Mouse (Mus musculus): ENCODE measurements around the gene Moap1.

Gene Moap1

DNA sequence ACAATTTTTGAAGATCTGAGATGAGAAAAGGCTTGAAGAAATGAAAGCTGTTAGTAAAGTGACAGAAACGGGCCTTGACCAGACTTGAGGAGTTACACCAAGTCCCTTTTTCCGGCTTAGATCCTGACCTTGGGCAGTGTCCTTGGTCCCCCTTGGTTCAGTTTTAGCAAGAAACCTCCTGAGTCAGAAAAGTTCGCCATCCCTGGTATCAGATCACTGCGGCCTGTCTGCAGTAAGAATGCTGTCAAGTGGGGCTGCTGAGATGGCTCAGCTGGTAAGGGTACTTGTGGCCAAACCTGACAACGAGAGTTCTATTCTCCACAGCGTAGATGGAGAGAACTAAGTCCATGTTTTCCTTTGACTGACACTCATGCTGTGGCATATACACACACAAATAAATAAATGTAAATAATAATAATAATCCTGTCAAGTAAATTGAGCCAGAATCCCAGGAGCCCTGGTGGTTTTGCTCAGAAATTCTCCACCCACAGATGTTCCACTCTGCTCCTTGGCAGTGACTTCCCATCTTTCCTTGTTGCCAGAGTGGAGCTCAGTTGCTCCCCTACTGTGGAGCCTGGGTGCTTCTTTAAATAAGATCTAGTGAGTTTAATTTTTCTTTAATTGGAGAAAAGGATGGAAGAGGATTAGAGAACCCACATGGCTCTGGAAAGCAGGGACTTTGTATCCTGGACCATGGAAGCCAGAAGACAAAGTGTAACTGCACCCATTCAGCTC is 37.4 kb downstream of the Moap1 start:
- DNase-seq (ENCODE audit: low read depth, low spot score): no peak

DNA sequence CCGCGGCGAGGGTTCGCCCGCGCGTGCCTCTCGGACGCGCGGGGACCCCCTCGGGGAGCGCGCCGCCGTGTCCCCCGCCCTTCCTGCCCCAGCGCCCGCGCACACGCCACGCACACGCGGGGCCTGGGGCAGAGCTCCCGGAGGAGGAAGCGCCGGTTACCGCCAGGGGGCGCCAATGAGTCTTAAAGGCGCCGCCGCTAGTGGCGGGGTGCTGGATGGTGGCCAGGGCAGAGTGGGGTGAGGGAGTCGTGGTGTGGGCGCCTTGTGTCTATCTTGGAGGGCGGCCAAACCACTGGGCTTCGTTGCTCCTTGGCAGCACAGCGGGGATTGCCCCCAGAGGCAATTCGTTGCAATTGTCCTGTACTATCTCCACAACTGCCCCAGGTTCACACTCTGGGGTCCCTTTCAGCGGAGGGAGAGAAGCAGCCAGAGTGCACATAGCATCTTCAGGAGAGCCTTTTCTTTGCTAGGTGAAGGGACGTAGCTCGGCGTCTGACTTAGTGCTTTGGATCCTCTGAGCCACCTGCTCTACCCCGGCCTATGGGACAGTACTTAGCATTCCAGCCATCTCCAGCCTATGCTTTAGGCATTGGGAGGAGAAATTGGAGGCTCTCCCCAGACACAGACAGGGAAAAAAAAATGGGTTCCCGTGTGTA is 38.1 kb downstream of the Moap1 start:
- DNase-seq (ENCODE audit: low read depth, low spot score): peak; percentile 93

DNA sequence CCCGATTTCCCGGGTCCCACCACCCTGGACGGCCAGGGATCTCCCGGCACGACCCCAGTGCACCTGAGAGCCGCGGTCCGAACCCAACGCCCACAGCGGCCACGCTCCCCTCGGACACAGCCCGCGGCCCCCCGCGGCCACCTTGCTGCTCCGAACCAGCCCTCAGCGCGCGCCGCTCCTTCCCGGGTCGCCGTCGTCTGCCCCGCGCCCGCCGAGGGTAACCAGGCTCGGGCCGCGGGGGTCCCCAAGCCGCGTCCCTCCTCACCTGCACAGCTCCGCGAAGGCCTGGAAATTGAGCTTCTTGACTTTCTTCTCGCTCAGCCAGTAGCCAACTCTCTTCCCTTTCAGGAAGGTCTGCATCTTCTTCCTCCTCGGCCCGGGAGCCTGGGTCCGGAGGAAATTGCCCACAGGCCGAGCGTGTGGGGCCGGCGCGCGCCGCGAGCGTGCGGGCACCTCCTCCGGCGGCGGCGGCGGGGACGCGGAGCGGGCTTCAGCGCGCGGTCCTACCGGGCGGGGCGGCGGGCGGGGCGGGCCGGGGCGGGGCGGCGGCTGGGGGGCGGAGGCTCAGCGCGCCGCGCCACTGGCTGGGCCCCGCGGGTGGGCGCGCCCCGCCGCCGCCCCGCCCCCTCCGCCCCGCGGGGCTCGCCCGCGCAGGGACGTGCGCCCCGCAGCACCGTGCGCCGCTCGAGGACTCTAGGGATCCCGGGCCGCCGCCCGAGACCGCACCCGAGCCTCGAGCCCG is 38.8 kb downstream of the Moap1 start, which contains the start of gene Itpk1:
Itpk1 (minus strand) TSS at position 474 of the 742 bp plus-strand sequence.
- DNase-seq (ENCODE audit: low read depth, low spot score): peak; percentile 87

DNA sequence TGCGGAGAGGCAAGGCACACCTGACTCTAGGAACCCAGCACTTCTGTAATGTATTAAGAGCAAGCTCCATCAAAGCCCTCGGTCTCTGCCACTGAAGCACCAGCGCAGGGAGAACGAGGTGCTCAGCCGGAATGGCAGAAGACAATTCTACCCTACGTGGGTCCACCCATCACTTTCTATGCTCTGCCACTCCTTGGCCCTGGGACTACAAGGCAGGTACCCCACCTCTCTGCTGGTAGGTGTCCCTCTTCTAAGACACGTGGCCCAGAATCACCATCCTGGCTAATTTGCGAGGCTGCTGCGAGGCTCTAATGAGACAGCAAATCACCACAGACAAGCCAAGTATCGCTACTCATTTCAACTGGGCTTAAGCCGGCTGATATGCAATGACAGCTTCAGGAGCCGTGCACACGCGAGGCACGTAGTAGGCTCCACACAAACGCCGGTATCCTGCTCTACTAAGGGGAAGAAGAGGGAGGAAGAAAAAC is 39.5 kb downstream of the Moap1 start:
- peak; percentile 58 for DNase-seq (ENCODE audit: low read depth, low spot score)

DNA sequence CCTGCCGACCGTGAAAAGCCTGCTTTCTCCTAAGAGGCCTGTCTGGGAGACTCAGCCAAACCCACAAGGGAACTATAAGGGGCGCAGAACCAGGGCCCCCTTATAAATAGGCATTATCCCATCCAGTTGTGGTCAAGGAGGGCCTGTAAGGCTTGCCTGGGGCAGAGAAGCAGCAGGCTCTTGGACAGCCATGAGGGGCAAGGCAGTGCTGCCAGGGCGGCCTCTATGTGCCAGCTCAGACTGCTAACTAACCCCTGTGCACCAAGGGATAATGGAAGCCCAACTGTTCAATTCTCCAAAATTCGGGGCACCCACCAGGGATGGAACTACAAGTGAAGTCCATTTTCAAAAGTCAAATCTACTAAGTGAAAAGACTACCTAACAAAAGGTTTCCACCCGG is 40.0 kb downstream of the Moap1 start:
- peak; percentile 17 for DNase-seq (ENCODE audit: low read depth, low spot score)

DNA sequence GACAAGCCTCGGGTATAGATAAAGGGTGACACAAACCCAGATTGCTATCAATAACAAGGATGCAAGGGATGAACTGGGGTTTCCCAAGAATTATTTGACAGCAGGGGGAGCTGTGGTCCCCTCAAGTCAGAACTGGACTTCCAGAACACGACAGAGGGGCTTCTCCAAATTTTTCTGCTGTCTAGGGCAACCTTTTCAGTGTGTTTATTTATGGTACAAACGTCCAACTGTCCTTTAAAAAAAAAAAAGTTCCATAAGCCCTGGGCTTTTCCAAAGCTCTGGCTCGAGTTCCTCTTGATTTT is 40.4 kb downstream of the Moap1 start:
- peak; percentile 36 for DNase-seq (ENCODE audit: low read depth, low spot score)

DNA sequence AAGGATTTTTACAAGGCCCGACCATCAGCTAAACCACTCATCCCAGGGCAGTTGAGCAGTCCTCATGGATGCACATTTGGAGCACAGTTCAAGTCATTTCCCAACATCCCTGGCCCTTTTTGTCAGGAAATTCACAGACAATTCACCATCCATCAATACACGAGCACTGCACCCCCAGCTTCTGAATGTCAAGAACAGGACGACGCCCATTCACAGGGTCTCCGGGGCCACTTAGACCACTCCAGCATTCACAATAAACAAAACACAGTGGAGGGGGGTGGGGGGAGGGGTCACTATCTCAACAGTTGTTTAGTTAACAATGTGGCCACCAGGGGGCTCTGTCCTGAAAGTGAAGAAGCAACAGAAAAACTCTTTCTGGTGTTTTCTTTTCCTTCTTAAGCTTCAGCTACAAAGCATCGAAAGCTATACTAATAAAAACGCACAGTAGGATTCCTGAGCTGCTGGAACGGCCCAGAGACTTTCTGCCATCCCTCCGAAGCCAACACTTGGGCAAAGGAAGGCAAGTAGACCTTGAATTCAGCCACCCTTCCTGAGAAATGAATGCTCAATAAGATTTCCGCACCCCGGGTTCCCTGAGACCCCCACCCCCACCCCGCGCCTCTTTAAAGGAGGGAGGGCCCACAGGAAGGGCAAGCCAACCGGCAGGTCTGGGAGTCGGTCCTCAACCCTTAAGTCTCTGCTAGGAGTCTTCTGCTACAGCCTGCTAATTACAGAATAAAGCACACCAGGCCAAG is 40.9 kb downstream of the Moap1 start:
- DNase-seq (ENCODE audit: low read depth, low spot score): peak; percentile 92

DNA sequence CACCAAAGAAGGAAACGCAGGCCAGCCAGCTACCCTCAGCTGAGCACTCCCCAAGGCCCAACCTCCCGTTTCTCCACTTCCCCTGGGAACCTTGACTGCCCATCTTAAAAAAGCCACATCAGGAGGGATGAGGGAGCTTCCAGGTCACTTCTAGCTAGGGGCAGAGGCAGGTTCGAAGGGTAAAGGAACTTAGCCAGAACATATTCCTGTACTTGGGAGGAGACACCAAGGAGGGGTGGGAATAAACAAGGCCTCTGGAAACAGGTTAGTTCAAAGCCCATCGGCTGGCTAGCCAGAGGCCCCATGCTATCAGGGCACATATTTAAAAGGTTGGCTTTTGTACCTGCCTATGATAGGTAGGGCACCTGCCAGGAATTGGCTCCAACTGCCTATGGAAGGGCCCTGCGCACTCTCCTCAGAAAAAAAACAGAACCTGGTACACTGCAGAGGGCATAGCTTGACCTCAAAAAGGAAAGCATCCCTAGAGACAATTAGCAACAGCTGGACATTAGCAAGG is 41.7 kb downstream of the Moap1 start:
- DNase-seq (ENCODE audit: low read depth, low spot score): no peak

DNA sequence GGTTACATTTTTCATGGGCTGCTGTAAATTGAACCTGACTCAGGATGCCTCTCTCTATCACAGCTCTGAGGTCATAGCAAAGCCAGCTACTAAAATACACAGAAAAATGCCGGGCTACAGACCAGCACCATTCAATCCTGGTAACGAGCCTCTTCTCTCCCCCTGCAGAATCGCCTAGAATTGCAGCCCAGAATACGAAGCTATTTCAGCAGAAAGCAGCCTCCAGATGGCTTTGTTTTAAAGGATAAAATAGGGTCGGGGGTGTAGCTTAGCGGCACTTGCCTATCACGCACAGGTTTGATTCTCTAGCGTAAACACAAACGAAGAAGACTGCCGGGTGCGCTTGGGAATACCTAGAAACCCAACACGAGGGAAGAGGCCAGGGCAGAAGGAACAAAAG is 43.0 kb downstream of the Moap1 start:
- no peak for DNase-seq (ENCODE audit: low read depth, low spot score)

DNA sequence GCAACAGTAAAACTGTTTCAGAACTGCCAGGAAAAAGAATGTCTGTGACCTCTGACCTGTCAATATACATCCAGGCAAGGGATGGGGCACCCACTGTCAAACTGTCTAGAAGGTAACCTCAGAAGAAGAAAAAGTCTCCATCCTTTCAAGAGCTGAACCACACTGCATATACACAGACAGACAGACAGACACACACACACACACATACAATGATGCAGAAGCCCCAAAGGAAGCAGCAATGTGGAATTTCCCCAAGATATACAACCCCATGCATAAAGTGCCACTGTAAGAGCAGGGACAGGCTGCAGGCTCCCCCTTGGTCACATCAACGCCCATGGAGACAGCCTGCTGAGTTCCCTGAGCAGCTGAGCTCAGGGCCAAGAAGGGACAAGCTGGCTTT is 44.3 kb downstream of the Moap1 start:
- DNase-seq (ENCODE audit: low read depth, low spot score): peak; percentile 57

DNA sequence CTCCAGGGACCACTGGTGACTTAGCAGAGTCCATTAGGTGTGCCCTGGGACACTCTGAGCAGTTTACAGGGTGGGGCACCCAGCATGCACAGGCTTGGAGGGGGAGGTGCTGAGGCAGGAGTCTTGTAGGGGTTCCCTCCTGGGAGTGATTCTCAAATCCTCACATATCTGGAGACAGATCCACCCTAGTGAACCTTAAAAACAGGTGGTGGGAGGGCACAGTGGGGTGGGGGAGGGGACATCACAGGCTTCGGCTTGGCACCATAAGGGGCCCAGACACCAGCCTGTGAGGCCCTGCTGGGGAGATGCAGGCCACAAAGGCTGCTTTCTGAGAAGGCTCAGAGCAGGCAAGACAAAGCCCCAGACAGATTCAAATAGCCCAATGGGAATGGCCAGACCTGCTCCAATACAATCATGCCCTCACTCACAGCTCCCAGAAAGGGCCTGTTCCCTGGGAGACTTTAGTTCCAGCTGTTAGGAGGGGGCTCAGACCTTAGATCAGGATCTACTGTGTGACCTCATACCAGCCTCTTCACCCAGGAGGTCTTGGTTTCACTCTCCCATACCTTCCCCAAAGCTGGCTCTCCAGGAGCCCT is 45.3 kb downstream of the Moap1 start:
- DNase-seq (ENCODE audit: low read depth, low spot score): peak; percentile 52

DNA sequence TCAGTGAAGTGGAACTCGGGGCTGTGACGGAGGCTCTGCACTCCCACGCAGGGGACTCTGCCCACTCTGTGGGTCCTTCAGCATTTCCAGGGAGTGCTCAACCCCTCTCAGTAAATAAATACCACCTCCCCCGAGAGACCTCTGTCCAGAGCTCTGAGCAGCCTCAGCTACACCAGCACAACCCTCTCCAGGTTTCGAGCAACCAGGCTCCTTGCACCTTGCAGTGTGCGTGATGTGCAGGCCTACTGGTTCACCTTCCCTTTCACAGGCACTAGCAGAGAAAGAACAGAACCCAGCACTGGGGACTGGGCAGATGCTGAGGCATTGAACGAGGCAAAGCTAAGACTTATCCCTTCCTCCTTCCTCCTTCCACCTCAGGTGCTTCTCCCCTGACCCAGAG is 46.1 kb downstream of the Moap1 start:
- peak; percentile 16 for DNase-seq (ENCODE audit: low read depth, low spot score)

DNA sequence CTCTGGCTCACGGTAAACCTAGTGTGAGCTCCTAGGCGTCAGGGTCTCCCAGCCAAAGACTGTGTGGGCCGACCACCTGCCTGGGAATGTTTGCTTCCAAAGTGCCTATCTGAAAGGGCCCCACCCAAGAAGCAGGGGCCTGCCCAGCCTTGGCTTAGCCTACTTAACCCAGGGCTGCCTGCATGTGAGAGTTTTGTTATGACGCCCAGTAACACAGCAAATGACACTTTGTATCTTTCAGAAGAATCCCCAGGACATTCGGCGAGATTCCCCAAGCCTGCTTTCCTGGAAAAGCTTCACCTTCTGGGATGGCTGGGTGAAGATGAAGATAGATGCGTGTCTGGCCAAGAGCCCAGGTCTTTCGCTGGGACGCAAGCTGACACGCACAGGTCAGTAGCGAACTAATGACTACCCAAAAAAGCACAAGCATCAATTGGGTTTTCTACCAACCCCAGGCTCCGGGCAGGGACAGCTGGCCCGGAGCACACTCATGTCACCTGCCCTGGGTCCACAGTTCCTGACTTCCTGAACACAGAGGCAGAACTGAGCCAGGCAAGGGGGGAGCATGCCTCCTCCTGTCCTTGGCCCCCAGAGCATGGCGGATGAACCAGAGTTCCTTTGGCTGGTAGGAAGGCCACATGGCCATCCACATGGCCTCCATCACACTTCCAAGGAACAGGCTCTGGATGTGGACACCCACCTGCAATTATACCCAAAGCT is 46.7 kb downstream of the Moap1 start:
- DNase-seq (ENCODE audit: low read depth, low spot score): no peak

DNA sequence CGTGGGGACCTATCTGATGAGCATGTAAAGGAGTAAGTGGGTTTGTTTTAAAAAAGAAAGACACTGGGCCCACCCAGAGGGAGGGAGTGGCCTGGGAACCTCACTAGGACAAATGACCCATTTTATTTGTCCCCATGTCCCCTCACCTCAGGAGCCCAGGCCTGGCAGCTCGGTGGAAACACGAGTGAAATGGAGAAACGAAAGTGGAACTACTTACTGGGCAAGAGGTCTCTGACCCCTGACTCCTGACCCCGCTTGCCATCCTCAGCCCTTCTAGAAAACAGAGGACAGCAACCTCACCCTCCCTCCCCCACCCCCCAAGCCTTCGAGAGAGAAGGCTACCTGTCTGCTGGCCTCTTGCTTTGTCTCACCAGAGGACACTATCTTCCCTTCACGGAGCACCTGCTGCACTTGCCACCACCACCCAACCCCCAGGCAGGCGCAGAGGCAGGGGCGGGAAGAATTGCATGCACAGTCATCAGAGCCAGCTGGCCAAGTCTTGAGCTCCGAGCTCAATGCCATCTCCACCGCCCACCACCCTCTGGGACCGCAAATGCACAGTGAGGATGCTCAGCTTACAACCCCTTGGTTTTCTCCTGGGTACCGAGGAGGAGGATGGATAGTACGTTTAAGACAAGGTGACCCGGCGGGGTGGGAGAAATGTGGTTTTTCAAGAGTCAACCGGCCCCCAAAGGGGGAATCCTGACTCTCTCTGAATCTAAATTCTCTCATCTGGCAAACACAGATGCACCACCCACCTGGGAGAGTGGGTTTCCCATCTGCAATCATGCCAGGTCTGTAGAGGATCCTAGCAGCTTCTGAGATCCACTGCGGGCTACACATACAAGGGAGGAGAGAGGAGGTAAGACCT is 47.9 kb downstream of the Moap1 start:
- DNase-seq (ENCODE audit: low read depth, low spot score): peak; percentile 64
